Mouse (Mus musculus) embryonic fibroblast, embryonic 13.5 days (primary cell): Measurements from ENCODE around the gene Ptprd. TPM values are rescaled to one million over a fixed set of nuclear protein-coding genes. Genes with fewer than 3 reads are reported as not detected.
A peak's percentile ranks its signal among the peaks of the same experiment; 100 is the strongest.
"Not testable (repeated sequence)": the region's sequence is repeated elsewhere in the genome, so short reads cannot be mapped to it uniquely, and the experiment has no call there.

Experiments used
- H3K27ac ChIP-seq: 2 replicates; pipeline ENCODE4 v1.5.1; 2012; ENCODE audit warnings: low read length, control low read depth, inconsistent platforms; ENCODE audit not compliant: insufficient read depth
- H3K4me1 ChIP-seq: 2 replicates; pipeline ENCODE4 v1.6.1; 2011; ENCODE audit warnings: low read length; ENCODE audit not compliant: control insufficient read depth, insufficient read depth
- H3K4me3 ChIP-seq: 2 replicates; pipeline ENCODE4 v1.5.1; 2011; ENCODE audit warnings: mild to moderate bottlenecking, control low read depth, low read length; ENCODE audit not compliant: insufficient read depth
- CTCF ChIP-seq: IDR thresholded peaks from 2 replicates; pipeline ENCODE4 v1.5.1; 2011; ENCODE audit warnings: mild to moderate bottlenecking, control low read depth, low read length, moderate library complexity, borderline replicate concordance; ENCODE audit not compliant: insufficient read depth
- POLR2A ChIP-seq: IDR thresholded peaks from 2 replicates; pipeline ENCODE4 v1.6.1; 2011; ENCODE audit warnings: low read depth, mild to moderate bottlenecking, control low read depth, low read length, moderate library complexity
- polyA plus RNA-seq: library from polyadenylated mRNA; stranded (reverse); fragments of >200 nt; gene quantifications from 2 replicates; pipeline ENCODE4 v1.2.4, GENCODE M21; 2011; ENCODE audit warnings: low read depth; ENCODE audit not compliant: missing spikeins, insufficient read length

Gene Ptprd
- polyA plus RNA-seq, 1 experiment: 39.3 TPM

GRCm38 (mm10) chr4:76438068-76438467 lies 1773.7 kb downstream of the Ptprd start:
- H3K27ac ChIP-seq: 0 out of 2 replicates have a peak overlapping the region, but pooled peaks have one; percentile 14
- H3K4me3 ChIP-seq: no peak overlapping the region
- no peak for TF ChIP-seq POLR2A
- H3K4me1 ChIP-seq: peaks cover 2% of the 10 kb centered on the region; the same call in 1 of the 2 replicates

GRCm38 (mm10) chr4:76435920-76436319 lies 1775.8 kb downstream of the Ptprd start:
- no peak overlapping the region for H3K4me3 ChIP-seq
- peaks cover 2% of the 10 kb centered on the region; the same call in 1 of the 2 replicates for H3K4me1 ChIP-seq
- H3K27ac ChIP-seq: no peak overlapping the region
- TF ChIP-seq POLR2A: no peak
- no peak for TF ChIP-seq CTCF

GRCm38 (mm10) chr4:76429769-76430168 lies 1782.0 kb downstream of the Ptprd start:
- peaks cover 3% of the 10 kb centered on the region for H3K4me1 ChIP-seq
- TF ChIP-seq CTCF: no peak
- no peak for TF ChIP-seq POLR2A
- no peak overlapping the region for H3K4me3 ChIP-seq
- no peak overlapping the region for H3K27ac ChIP-seq

- not testable (repeated sequence) for H3K27ac ChIP-seq, H3K4me3 ChIP-seq, H3K4me1 ChIP-seq
These were observed 1784.7 kb downstream of the Ptprd start for GRCm38 (mm10) chr4:76427036-76427435.

- H3K27ac ChIP-seq: peak overlapping the region; percentile 14; the same call in 1 of the 2 replicates
- TF ChIP-seq CTCF: no peak
- no peak for TF ChIP-seq POLR2A
- H3K4me1 ChIP-seq: peaks cover 3% of the 10 kb centered on the region
- no peak overlapping the region for H3K4me3 ChIP-seq
These were observed 1786.6 kb downstream of the Ptprd start for GRCm38 (mm10) chr4:76425230-76425575.

- no peak for TF ChIP-seq POLR2A
- no peak for TF ChIP-seq CTCF
- H3K27ac ChIP-seq: peak overlapping the region; percentile 35
- H3K4me1 ChIP-seq: peaks cover 3% of the 10 kb centered on the region
- H3K4me3 ChIP-seq: no peak overlapping the region
These were observed 1787.2 kb downstream of the Ptprd start for GRCm38 (mm10) chr4:76424324-76425229.

- TF ChIP-seq POLR2A: no peak
- no peak for TF ChIP-seq CTCF
- H3K4me3 ChIP-seq: no peak overlapping the region
- peaks cover 3% of the 10 kb centered on the region for H3K4me1 ChIP-seq
- H3K27ac ChIP-seq: no peak overlapping the region
These were observed 1789.6 kb downstream of the Ptprd start for GRCm38 (mm10) chr4:76422113-76422512.

GRCm38 (mm10) chr4:76419641-76420040 lies 1792.1 kb downstream of the Ptprd start:
- Histone ChIP-seq H3K4me3 (no peak overlapping the region), H3K4me1 (no peaks in the 10 kb centered on the region), H3K27ac (no peak overlapping the region)
- TF ChIP-seq POLR2A: no peak
- no peak for TF ChIP-seq CTCF

- Histone ChIP-seq H3K4me1 (no peaks in the 10 kb centered on the region), H3K27ac (no peak overlapping the region), H3K4me3 (no peak overlapping the region)
- no peak for TF ChIP-seq POLR2A
- TF ChIP-seq CTCF: no peak
These were observed 1794.1 kb downstream of the Ptprd start for GRCm38 (mm10) chr4:76417676-76418075.

- Histone ChIP-seq H3K4me1 (no peaks in the 10 kb centered on the region), H3K27ac (no peak overlapping the region), H3K4me3 (no peak overlapping the region)
- TF ChIP-seq POLR2A (no peak), CTCF (no peak)
These were observed 1796.1 kb downstream of the Ptprd start for GRCm38 (mm10) chr4:76415624-76416023.
